ENCODE assay signal across 9 mouse cellular contexts in genomic region chr13:4129100-4129499, GRCm38 (mm10). TPM values are rescaled to one million over a fixed set of nuclear protein-coding genes. Genes with fewer than 3 reads are reported as not detected.
A peak's percentile ranks its signal among the peaks of the same experiment; 100 is the strongest.
DNase-seq lines count a peak whose midpoint lies in the region; ATAC-seq lines count a peak whose summit lies in the region.
"Had no signal": no experiment of that assay in that cellular context is flagged by ENCODE, and none has a peak within 500 bp of the region (broad histone marks: within the 10 kb centered on the region; RNA-seq: fewer than 3 reads in every experiment).

No protein-coding gene starts in this region.

- intact Hi-C loops in left cerebral cortex, postnatal 14 days (cut with DNase I): loop anchor here (2.0 to 5.0 kb wide), 2 partner anchors 152 to 483 kb away; no protein-coding TSS in a partner anchor

- peak; percentile 81 for ATAC-seq in granulocyte monocyte progenitor cell, adult 5-6 weeks (replicated peaks; ENCODE audit: poor library complexity, severe bottlenecking)

- DNase-seq in gastrocnemius, adult 18-20 months (ENCODE audit: low spot score): peak; percentile 5
- DNase-seq in gastrocnemius, adult 8-10 months (ENCODE audit: low spot score in 2 of 2): no peak
- DNase-seq in thymus, postnatal 0 days (ENCODE audit: low spot score): peak; percentile 15
- DNase-seq in thymus, postnatal 36 days: no peak
- peak; percentile 26 to 28 for DNase-seq in left cerebral cortex, postnatal 14 days (ENCODE audit: low spot score in 2 of 2)
- peak; percentile 8 for DNase-seq in right cerebral cortex, postnatal 14 days
- no peak for DNase-seq in ovary, postnatal 10 days (ENCODE audit: low spot score)

RNA-seq across cellular contexts. Expression of gene Akr1c18, which starts 21.4 kb away (rescaled TPM):
- under 1 TPM; 0.25 to 0.33 TPM for total RNA-seq in gastrocnemius, adult 18-20 months (2021)
- under 1 TPM in 1 of 4 experiments, not detected in 3; 0.22 TPM for total RNA-seq in gastrocnemius, adult 8-10 months (2022)
- 38.3 and 47.4 TPM in 2 replicates for polyA plus RNA-seq in thymus, postnatal 0 days (2015; fragmentation: Nextera tagmentation; extraction: Ambion mirVana)
- total RNA-seq in granulocyte monocyte progenitor cell, adult 5-6 weeks (2014; fragmentation: Nextera tagmentation): not detected in 2 replicates
- total RNA-seq in granulocyte monocyte progenitor cell, adult 5-6 weeks (2017): not detected in 2 replicates
- 1 to 10 TPM; 1.4 to 1.6 TPM for total RNA-seq in left cerebral cortex, postnatal 14 days (2021)
- polyA plus RNA-seq: hindbrain, embryonic 15.5 days had no signal

Comparison
In these comparisons a context has a peak if more than half of its experiments do, and no peak if none do; other contexts are left out.
1. DNase-seq: peak in gastrocnemius, adult 18-20 months (single experiment), thymus, postnatal 0 days (single experiment), left cerebral cortex, postnatal 14 days (2 of 2) and right cerebral cortex, postnatal 14 days (single experiment); none in gastrocnemius, adult 8-10 months (0 of 2), thymus, postnatal 36 days (0 of 2) and ovary, postnatal 10 days (single experiment).